Mouse (Mus musculus) ovary, postnatal 10 days (tissue): ENCODE measurements around the gene Sipa1l3.

Source experiments
- DNase-seq: peaks from one replicate; pipeline ENCODE4 v3.0.0; 2022; ENCODE audit warnings: low spot score

Gene Sipa1l3

DNA sequence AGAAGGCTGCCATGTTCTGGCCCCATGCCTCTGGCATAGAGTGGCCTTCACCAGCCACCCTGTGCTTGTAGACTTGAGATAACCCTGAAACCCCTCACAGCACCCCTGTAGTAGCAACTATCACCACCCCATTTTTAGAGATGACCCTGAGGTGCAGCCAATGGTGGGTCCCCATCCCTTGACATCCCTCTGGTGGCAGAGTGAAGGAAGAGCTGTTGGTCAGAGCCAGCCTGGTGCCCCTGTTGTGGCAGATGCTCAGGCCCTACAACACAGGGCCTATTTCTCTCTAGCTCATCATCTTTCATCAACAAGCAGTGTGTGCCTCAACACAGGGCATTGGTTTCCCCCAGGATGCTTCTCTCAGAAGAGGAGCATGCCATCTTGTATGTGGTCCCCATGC, 183.2 kb downstream of the Sipa1l3 start:
- DNase-seq: no peak

DNA sequence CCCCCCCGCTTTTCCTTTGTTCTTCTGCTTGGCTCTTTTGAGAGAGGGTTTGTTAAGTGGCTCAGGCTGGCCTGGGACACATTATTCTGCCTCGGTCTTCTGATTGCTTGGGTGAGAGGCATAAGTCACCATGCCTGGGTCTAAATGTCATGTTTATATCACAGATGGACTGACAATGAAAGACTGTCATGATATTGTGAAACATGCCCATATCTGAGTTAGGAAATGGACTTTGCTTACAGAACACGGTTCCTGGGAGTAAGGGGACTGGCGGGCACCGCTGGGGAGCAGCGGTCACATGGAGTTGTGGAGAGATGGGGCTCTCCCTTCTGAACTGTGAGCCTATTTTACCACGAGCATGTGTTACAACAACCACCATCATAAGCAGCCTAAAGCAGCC, 184.3 kb downstream of the Sipa1l3 start:
- no peak for DNase-seq

DNA sequence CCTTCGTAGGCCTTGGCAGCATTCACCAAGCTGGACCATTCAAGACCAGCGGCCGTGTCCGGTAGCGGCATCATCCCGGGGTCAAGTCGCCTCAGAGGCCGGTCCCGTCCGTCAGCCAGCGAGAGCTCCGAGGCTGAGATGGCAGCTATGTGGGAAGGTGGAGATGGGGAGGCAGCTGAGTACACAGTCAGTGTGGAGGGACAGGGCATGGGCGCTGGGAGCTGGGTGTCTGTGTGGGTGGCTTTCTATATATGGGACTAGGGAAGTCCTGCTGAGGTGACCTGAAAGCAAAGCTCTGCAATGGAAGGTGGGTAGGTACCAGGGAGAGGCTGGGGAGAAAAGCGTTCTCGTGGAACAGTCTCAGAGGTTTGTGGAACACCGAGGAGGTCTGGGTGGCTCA, 189.5 kb downstream of the Sipa1l3 start:
- no peak for DNase-seq

DNA sequence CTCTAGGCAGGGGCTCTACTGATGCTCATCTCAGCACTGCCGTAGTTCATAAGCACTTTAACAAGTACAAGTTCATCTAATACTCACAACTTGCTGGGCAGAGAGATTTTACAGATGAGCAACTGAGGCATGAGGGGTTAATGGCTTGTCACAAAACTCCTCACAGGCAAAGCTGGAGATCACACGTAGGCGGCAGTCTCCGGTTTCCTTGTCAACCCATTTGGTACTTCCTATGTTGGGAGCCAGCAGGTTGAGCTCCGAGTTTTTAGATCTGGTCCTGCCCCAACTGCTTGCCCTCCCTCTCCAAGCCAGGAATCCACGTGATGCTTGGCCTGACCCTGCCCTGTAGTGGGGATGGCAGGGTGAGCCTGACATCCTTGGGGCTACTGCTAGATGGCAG, 191.4 kb downstream of the Sipa1l3 start:
- DNase-seq: no peak

DNA sequence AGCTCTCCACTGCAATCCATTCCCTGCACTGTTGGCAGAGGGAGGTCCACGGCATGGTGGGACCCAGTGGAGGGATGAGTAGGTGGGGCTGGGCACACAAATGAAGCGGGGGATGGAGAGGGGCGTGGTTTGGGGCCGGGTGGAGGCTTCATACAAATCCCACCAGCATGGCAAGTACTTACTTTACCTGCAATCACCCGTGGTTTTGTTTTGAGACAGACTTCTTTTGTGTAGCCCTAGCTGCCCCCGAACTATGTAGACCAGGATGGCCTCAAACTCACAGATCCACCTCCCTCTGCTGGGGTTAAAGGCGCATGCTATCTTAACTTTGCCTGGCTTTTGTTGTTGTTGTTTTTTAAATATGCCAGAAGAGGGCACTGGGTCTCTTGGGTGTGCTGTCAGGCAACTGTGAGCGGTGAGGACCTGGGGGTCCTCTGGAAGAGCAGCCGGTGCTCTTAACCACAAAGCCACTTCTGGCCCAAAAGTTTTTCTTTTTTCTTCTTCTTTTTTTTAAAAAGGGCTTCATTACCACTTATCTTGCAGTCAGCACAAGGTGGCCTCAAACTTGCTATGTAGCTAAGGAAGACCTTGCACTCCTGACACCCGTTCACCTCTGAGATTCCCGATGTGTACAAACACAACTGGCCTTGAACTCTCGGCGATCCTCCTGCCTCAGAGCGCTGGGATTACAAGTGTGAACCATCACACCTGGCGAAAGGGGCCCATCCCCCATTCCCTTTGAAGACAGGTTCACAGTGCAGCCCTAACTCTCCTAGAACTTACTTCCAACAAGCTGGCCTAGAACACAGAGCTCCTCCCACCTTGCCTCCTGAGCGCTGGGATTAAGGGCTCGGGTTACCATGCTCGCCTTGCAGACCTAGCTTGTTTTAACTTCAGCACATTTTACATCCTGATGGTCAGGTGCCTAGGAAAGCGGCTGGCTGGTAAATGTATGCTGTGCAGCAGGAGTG, 198.8 kb downstream of the Sipa1l3 start:
- DNase-seq: no peak

DNA sequence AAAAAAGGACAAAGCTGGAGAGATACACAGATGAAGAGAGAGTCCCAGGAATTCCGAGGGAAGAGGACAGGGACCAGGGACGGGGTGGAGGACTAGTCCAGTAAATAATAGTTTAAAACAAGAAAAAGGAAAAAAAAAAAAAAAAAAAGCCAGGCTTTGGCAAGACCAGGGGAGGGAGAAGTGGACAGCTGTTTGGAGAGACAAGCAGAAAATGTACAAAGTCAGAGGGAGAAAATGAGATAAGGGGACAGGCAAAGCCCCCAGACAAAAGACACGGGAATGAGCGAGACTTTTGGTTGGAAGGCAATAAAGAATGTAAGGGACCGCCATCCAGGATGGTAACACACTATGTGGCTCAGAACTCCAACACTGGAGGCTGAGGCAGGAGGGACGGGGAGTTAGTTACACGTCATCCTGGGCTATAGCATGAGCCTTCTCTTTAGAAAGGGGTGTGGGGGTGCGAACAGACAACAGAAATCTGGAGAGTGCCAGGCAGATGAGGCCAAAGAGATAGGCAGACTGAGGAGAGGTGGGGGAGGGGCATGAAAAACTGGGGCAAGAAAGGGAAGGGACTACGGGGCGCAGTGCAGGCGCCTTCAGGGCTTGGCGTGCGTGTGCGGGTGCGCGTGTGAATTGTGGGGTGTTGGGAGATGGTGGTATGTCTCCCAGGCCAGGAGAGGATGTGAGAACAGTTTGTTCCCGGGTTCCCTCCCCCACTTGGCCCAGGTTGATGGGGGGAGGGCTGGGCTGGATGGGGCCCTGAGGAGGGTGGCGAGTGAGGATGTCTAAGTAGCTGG, 200.1 kb downstream of the Sipa1l3 start:
- DNase-seq: no peak

DNA sequence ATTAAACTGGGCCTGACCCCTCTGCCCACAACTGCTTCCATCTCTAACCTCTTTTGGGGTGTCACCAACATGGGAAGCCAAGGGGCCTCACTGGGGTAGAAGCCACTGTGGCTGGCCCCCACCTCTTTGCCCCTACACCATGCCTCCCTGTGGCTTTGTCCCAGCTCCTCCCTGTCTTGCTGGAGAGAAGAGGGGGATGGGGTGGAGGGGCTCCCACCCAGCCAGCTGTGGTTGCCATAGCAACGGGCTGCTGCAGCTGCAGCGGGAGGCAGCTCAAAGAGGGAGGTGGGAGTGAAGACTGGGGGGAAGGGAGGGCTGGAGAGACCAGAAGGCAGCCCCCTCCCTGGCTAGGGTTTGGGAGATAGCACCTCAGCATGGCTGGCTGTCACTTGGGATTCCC, 200.9 kb downstream of the Sipa1l3 start:
- no peak for DNase-seq

DNA sequence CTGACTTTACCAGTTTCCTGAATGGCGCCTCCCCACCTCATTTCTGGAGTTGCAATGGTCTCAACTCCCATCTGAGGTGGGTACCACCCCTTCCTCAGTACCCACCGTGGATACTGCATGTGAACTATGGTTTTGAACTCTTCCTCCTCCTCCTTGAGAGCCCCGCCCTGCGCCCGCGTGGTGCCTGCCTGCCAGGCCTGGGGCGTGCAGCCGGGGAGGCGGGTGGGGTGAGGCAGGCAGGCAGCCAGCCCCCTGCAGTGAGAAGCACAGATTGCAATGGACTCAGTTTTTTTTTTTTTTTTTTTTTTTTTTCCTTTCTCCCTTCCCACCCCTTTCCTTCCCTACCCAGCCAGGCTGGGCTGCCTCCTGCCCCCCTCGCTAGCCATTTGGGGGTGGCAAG, 201.5 kb downstream of the Sipa1l3 start:
- no peak for DNase-seq

DNA sequence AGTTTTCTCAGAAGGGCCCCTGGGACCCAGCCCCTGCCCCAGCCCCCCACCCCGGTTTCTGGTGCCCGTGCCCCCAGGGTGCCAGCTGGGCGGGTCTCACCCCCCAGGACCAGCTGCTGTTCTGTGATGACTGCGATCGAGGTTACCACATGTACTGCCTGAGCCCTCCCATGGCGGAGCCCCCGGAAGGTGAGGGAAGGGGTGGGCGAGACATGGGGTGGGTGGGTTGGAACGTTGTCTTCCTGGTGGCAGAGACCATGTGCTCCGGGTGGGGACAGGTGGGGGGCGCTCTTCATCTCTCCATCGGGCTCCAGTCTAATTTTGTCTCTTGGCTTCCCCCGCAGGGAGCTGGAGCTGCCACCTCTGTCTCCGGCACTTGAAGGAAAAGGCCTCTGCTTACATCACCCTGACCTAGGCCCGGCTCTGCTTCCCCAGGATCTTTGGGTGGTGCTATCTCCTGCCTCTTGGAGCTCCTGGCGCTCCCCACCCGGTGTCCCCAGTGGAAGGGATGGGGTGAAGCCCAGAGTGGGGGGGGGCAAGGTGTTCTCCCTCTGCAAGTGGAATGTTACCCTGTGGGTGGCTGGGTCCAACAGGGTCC, 202.2 kb downstream of the Sipa1l3 start:
- no peak for DNase-seq

DNA sequence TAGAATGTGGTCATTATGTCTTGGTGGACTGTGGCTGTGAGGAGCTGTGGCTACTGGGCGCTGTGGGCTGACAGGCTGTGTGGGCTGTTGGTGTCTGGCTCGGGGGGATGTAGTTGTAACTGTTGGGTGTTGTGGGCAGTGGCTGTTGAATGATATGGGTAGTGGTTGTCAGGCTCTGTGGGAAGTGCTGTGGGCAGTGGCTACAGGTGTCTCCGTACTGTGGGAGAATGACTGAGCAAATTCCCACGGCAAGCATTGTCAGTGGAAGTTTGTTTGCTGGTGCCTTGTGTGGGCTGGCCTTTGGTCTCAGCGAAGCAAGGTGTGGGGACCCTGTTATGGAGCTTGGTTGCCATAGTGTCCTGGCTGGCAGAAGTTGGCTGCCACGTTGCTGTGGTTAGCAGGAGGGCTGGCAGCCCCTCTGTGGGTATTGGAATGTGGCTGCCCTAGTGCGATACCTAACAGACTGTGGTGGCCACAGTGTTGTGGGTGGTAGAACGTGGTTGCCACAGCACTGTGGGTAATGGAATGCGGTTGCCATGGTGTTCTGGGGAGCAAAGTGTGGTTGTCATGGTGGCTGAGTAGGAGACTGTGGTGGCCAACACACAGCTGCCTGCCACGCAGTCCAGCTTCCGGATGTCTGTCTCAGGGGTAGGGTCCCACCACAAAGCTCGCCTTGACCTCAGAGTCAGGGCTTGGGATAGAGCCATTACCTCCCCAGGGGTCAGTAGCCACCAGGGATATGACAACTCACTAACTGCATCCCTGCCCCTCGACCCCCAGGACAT, 203.4 kb downstream of the Sipa1l3 start:
- DNase-seq: no peak

DNA sequence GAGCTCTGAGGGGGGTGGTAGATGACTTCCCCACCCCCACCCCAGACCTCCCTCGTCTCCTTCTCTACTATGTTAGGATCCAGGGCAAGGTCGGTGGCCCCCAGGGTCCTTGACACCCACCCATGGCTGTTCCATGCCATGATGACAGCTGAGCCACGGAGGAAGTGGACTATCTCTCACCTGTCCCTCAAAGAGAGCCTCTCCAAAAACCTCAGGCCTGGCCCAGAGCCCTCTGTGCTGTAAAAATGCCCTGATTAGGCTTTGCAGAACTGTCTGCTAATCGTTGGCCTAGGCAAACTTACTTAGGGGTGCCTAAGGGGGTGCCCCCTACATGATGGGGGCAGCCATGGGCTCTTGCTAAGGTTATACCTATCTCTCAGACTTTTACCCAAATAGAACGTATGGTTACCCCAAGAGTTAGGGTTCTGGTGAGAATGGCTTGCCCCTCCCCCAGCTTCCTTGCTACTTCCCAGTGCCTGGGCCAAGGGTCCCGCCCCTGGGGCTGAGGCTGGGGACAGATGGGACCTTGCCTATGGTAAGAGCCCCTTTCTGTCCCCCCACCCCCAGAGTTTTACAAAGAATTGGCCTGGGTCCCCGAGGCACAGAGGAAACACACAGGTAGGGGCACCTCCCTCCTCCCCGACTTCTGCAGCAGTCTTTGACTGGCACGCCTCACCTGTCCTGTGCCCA, 204.7 kb downstream of the Sipa1l3 start:
- no peak for DNase-seq

DNA sequence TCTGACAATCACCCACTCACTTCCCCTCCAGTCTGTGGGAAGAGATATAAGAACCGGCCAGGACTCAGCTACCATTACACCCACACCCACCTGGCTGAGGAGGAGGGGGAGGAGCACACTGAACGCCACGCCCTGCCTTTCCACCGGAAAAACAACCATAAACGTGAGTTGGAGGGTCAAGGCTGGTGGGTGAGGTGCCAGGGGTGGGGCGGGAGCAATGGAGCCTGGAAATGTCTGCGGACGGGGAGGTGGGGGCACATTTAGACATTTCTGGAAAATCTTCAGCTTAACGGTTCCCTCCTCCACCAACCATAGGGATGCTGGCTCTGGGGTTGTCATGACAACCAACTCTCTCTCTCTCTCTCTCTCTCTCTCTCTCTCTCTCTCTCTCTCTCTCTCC, 205.4 kb downstream of the Sipa1l3 start:
- no peak for DNase-seq

DNA sequence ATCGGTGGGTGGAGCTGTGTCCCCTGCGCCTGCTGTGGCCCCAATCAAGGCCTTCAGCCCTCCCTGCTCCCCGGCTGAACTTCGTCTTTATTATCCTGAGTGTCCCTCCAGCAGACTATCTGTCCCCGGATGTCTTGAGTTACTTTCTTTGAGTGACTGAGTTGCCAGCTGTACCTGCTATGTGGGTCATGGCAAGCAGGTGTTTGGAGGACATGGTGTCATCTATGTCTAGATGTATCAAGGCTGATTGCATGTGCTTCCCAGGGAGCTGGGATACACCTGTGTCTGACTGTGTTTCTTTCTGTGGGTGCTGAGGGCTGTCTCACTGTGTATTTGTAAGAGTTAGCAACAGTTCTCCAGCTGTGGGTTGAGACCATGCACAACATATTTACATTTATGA, 208.7 kb downstream of the Sipa1l3 start:
- no peak for DNase-seq

DNA sequence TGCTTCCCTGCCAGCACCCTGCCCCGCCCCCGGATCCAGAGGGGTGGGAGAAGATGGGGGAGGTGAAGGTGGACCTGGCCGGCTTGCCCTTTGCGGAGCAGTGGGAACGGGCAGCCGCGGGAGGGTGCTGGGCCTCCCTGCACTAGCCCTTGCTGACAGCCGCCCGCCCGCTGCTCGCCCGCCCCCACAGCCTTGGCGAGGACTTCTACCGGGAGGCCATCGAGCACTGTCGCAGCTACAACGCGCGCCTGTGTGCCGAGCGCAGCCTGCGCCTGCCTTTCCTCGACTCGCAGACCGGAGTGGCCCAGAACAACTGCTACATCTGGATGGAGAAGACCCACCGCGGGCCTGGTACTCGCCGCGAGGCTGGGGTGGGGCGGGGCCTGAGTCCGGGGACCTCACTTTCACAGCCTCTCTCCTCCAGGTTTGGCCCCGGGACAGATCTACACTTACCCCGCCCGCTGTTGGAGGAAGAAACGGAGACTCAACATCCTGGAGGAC, 209.2 kb downstream of the Sipa1l3 start:
- no peak for DNase-seq

DNA sequence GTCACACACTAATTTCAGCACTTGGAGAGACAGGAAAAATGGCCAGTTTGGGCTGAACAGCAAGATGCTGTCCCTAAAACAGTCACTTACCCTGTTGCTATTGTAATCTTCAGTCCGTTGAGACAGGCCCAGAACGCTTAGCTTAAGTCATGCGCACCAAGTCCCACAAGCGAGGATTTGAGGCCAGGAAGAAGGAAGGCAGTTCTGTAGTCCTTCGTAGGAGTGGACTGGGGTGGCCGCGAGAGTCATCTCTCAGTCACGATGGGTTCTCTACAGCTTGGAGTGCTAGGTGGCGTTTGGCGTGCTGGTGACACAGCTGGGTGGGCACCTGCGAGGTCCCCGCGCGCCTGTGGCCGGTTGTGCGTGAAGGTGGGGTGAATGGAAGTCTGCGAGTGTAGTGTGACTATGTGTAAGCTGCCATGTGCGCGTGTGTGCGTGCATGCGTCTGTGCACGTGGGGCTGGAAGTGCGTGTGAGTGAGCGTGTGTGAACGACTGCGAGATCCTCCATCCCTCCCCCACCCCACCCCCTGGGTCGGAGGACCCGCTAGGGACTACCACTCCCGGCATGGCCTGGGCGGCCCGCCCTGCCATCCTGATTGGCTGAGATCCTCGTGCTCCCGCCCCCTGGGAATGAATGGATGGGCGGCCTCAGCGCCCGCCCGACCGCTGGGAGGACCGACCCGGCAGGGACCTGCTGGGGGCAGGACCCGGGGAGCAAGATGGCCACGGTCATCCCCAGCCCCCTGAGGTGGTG, 210.9 kb downstream of the Sipa1l3 start:
- DNase-seq: peak; percentile 87

DNA sequence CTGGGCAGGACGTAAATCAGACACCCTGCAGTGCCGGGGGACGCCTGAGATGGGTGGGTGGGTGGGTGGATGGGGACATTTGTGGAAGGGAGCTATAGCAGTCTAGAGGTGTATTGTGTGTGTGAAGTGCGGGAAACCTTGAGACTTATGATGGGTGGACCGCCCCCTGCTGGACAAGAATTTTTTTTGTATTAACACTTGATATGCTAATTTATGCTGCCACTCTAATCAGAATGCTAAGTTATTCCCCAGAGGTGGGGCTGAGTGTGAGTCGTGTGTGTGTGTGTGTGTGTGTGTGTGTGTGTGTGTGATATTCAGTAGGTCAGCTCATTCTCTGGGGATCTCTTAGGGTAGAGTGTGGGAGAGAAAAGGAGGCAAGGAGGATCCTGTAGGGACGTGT, 211.8 kb downstream of the Sipa1l3 start:
- no peak for DNase-seq

DNA sequence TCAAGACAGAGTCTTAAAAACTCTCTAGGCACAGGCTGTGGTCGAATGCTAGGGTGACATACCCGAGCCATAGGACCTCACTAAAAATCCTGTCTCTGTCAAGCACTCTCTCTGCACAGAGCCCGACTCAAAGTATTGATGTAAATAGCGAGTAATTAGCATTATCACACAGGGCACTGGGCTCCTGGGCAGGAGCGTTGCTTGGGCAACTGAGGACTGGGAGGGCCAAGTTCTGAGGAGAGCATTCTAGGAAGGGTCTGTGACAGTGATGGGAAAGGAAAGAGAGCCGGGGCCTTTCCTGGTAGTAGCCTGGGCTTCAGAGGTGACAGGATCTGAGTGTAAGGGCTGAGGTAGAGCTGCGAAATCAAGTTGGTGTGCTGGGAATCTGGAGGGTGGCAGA, 212.3 kb downstream of the Sipa1l3 start:
- DNase-seq: no peak

DNA sequence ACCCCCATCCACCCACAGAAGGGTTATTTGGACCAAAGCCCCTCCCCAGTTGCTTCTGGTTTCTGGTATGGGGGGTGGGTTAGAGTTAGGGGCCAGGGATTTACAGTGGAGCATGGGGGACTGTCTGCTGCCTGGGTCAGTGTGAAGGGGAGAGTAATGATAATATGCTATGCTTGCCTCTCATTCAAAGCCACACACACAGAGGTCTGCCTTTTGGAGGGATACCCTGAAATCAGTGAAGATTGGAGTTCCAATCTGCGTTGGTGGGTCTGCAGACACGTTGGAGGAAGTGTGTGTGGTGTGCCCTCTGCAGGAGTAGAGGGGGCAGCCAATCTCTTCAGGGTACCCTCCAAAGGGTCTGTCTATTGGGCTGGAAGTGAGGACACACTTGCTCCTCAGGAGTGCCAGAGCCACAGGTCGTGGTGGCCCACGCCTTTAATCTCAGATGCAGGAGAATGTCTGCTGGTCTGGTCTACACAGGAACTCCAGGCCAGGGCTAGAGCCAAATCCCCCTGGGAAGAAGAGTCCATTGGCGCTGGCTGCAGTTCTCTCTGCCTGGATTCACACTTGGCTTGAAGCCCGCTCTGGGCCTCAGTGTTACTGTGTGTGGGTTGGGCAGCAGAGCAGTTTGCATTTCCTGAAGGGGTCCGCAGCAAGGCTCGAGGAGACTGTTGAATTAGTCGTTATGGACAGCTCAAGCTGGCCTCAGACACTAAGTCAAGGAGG, 213.0 kb downstream of the Sipa1l3 start:
- no peak for DNase-seq

DNA sequence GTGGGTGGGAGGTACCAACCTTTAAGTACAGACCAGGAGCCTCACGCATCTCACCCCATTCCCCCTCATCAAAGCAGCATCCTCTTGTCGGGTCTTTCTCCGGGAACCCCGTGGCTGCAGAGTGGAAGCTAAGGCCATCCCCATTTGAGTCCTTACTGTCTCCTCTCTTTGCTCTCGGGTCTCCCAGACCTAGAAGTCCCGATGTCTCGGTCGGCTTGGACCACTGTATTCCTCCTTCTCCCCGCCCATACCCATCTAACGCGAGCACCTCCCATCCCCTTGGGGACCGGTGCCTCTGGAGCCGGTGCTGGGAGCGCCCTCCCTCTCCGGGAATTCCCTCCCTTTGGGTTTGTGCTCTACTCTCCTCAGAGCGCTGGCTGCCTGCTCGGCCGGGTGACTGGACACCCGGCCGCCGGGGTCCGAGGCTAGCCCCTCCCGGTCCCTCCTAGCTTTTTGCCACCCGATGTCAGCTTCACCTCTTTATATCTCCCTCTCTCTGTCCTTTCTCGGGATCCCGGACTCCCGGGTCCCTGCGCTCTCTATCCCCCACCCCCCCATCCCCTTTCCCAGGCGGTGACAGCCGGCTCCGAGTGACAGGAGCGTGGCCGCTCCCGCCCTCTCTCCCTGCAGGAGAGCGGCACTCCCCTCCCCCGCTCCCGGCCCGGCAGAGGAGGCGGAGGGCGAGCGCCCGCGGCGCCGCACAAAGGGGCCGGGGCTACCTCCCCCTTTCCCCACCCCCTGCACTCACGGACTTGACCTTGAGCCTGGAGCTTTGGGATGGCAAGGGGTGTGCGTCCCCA, 213.8 kb downstream of the Sipa1l3 start:
- no peak for DNase-seq
